Mouse (Mus musculus): Measurements from ENCODE around the gene Slc44a2. TPM values are rescaled to one million over a fixed set of nuclear protein-coding genes. Genes with fewer than 3 reads are reported as not detected.

Gene Slc44a2
- polyA plus RNA-seq, 1 experiment from 2014 or later: 58.6 TPM

GRCm38 (mm10) chr9:21334747-21335146 lies 14.2 kb downstream of the Slc44a2 start:
- no peak for DNase-seq (ENCODE audit: low spot score, missing footprints)

GRCm38 (mm10) chr9:21335391-21335790 lies 14.9 kb downstream of the Slc44a2 start:
- Histone ChIP-seq H3K9ac (ENCODE audit: low read length) (no peak overlapping the region), H3K4me3 (ENCODE audit: low read depth, low read length) (no peak overlapping the region), H3K27me3 (ENCODE audit: control insufficient read depth, insufficient read depth, low read length) (no peaks in the 10 kb centered on the region), H3K36me3 (ENCODE audit: control insufficient read depth, insufficient read depth, low read length) (no peaks in the 10 kb centered on the region), H3K9me3 (ENCODE audit: control insufficient read depth, low read length) (no peaks in the 10 kb centered on the region), H3K4me1 (ENCODE audit: control insufficient read depth, insufficient read depth, low read length) (no peaks in the 10 kb centered on the region), H3K27ac (ENCODE audit: low read depth, low read length) (no peak overlapping the region), H3K4me2 (no peak overlapping the region)
- DNase-seq (ENCODE audit: low spot score, missing footprints) (no peak), ATAC-seq (ENCODE audit: low FRiP score) (no peak)
- 91% methylated on average over 4 of the region's 4 CpGs for WGBS

More at GRCm38 (mm10) chr9:21334747-21335146, 14.2 kb downstream of the Slc44a2 start:
- Histone ChIP-seq H3K4me2 (no peak overlapping the region), H3K27me3 (ENCODE audit: control insufficient read depth, insufficient read depth, low read length) (no peaks in the 10 kb centered on the region), H3K4me1 (ENCODE audit: control insufficient read depth, insufficient read depth, low read length) (no peaks in the 10 kb centered on the region; the same call in 1 of the 2 replicates), H3K36me3 (ENCODE audit: control insufficient read depth, insufficient read depth, low read length) (no peaks in the 10 kb centered on the region), H3K9me3 (ENCODE audit: control insufficient read depth, low read length) (no peaks in the 10 kb centered on the region), H3K4me3 (ENCODE audit: low read depth, low read length) (no peak overlapping the region), H3K27ac (ENCODE audit: low read depth, low read length) (no peak overlapping the region), H3K9ac (ENCODE audit: low read length) (no peak overlapping the region)
- no peak for ATAC-seq (ENCODE audit: low FRiP score)

- H3K4me3 ChIP-seq (ENCODE audit: low read depth, low read length): no peak overlapping the region
- DNase-seq (ENCODE audit: low spot score, missing footprints) (no peak), ATAC-seq (ENCODE audit: low FRiP score) (no peak)
- H3K27me3 ChIP-seq (ENCODE audit: control insufficient read depth, insufficient read depth, low read length): no peaks in the 10 kb centered on the region
- no peak overlapping the region for H3K27ac ChIP-seq (ENCODE audit: low read depth, low read length)
- H3K4me1 ChIP-seq (ENCODE audit: control insufficient read depth, insufficient read depth, low read length): no peaks in the 10 kb centered on the region
- H3K36me3 ChIP-seq (ENCODE audit: control insufficient read depth, insufficient read depth, low read length): no peaks in the 10 kb centered on the region
- H3K4me2 ChIP-seq: no peak overlapping the region
- 86% methylated on average over 8 of the region's 8 CpGs for WGBS
- H3K9ac ChIP-seq (ENCODE audit: low read length): no peak overlapping the region
- no peaks in the 10 kb centered on the region for H3K9me3 ChIP-seq (ENCODE audit: control insufficient read depth, low read length)
Measured at GRCm38 (mm10) chr9:21336491-21336890, 16.0 kb downstream of the Slc44a2 start.

- 17% methylated on average over 20 of the region's 20 CpGs for WGBS
- Histone ChIP-seq H3K27ac (ENCODE audit: low read depth, low read length) (no peak overlapping the region), H3K27me3 (ENCODE audit: control insufficient read depth, insufficient read depth, low read length) (no peaks in the 10 kb centered on the region), H3K4me1 (ENCODE audit: control insufficient read depth, insufficient read depth, low read length) (no peaks in the 10 kb centered on the region), H3K4me2 (no peak overlapping the region), H3K4me3 (ENCODE audit: low read depth, low read length) (no peak overlapping the region), H3K9ac (ENCODE audit: low read length) (peak overlapping the region; percentile 36; the same call in 1 of the 2 replicates), H3K9me3 (ENCODE audit: control insufficient read depth, low read length) (no peaks in the 10 kb centered on the region), H3K36me3 (ENCODE audit: control insufficient read depth, insufficient read depth, low read length) (peaks cover 3% of the 10 kb centered on the region; the same call in 1 of the 2 replicates)
- DNase-seq (ENCODE audit: low spot score, missing footprints): no peak
- no peak for ATAC-seq (ENCODE audit: low FRiP score)
Measured at GRCm38 (mm10) chr9:21337652-21338051, 17.2 kb downstream of the Slc44a2 start.

GRCm38 (mm10) chr9:21340411-21340810 lies 19.9 kb downstream of the Slc44a2 start:
- Histone ChIP-seq H3K36me3 (ENCODE audit: control insufficient read depth, insufficient read depth, low read length) (peaks cover 7% of the 10 kb centered on the region; the same call in 1 of the 2 replicates), H3K4me2 (no peak overlapping the region), H3K9me3 (ENCODE audit: control insufficient read depth, low read length) (no peaks in the 10 kb centered on the region), H3K4me1 (ENCODE audit: control insufficient read depth, insufficient read depth, low read length) (no peaks in the 10 kb centered on the region), H3K27ac (ENCODE audit: low read depth, low read length) (no peak overlapping the region), H3K9ac (ENCODE audit: low read length) (no peak overlapping the region), H3K4me3 (ENCODE audit: low read depth, low read length) (no peak overlapping the region), H3K27me3 (ENCODE audit: control insufficient read depth, insufficient read depth, low read length) (no peaks in the 10 kb centered on the region)
- ATAC-seq (ENCODE audit: low FRiP score): no peak
- DNase-seq (ENCODE audit: low spot score, missing footprints): no peak
- 90% methylated on average over 4 of the region's 4 CpGs for WGBS

GRCm38 (mm10) chr9:21346627-21347365 lies 26.3 kb downstream of the Slc44a2 start:
- WGBS: 70% methylated on average over 16 of the region's 16 CpGs
- Histone ChIP-seq H3K4me1 (ENCODE audit: control insufficient read depth, insufficient read depth, low read length) (no peaks in the 10 kb centered on the region), H3K27me3 (ENCODE audit: control insufficient read depth, insufficient read depth, low read length) (no peaks in the 10 kb centered on the region), H3K4me3 (ENCODE audit: low read depth, low read length) (no peak overlapping the region), H3K36me3 (ENCODE audit: control insufficient read depth, insufficient read depth, low read length) (peaks cover 12% of the 10 kb centered on the region; the same call in 1 of the 2 replicates), H3K9ac (ENCODE audit: low read length) (no peak overlapping the region), H3K27ac (ENCODE audit: low read depth, low read length) (no peak overlapping the region), H3K4me2 (no peak overlapping the region), H3K9me3 (ENCODE audit: control insufficient read depth, low read length) (no peaks in the 10 kb centered on the region)
- no peak for ATAC-seq (ENCODE audit: low FRiP score)
- no peak for DNase-seq (ENCODE audit: low spot score, missing footprints)

- H3K4me2 ChIP-seq: no peak overlapping the region
- H3K36me3 ChIP-seq (ENCODE audit: control insufficient read depth, insufficient read depth, low read length): peaks cover 6% of the 10 kb centered on the region; the same call in 1 of the 2 replicates
- H3K27me3 ChIP-seq (ENCODE audit: control insufficient read depth, insufficient read depth, low read length): no peaks in the 10 kb centered on the region
- H3K4me1 ChIP-seq (ENCODE audit: control insufficient read depth, insufficient read depth, low read length): no peaks in the 10 kb centered on the region
- WGBS: 94% methylated on average over 3 of the region's 3 CpGs
- H3K4me3 ChIP-seq (ENCODE audit: low read depth, low read length): no peak overlapping the region
- H3K9ac ChIP-seq (ENCODE audit: low read length): no peak overlapping the region
- no peak for ATAC-seq (ENCODE audit: low FRiP score)
- DNase-seq (ENCODE audit: low spot score, missing footprints): no peak
- no peaks in the 10 kb centered on the region for H3K9me3 ChIP-seq (ENCODE audit: control insufficient read depth, low read length)
- no peak overlapping the region for H3K27ac ChIP-seq (ENCODE audit: low read depth, low read length)
Measured at GRCm38 (mm10) chr9:21348152-21348551, 27.7 kb downstream of the Slc44a2 start.

GRCm38 (mm10) chr9:21351178-21351577 lies 30.7 kb downstream of the Slc44a2 start:
- no peaks in the 10 kb centered on the region for H3K9me3 ChIP-seq (ENCODE audit: control insufficient read depth, low read length)

GRCm38 (mm10) chr9:21351702-21352377 lies 31.3 kb downstream of the Slc44a2 start:
- ATAC-seq (ENCODE audit: low FRiP score) (no peak), DNase-seq (ENCODE audit: low spot score, missing footprints) (no peak)
- Histone ChIP-seq H3K9me3 (ENCODE audit: control insufficient read depth, low read length) (no peaks in the 10 kb centered on the region), H3K36me3 (ENCODE audit: control insufficient read depth, insufficient read depth, low read length) (peaks cover 6% of the 10 kb centered on the region; the same call in 1 of the 2 replicates), H3K27ac (ENCODE audit: low read depth, low read length) (no peak overlapping the region), H3K4me2 (no peak overlapping the region), H3K4me1 (ENCODE audit: control insufficient read depth, insufficient read depth, low read length) (no peaks in the 10 kb centered on the region), H3K4me3 (ENCODE audit: low read depth, low read length) (no peak overlapping the region), H3K9ac (ENCODE audit: low read length) (no peak overlapping the region), H3K27me3 (ENCODE audit: control insufficient read depth, insufficient read depth, low read length) (no peaks in the 10 kb centered on the region)
- WGBS: 96% methylated on average over 4 of the region's 4 CpGs

More at GRCm38 (mm10) chr9:21351178-21351577, 30.7 kb downstream of the Slc44a2 start:
- Histone ChIP-seq H3K4me3 (ENCODE audit: low read depth, low read length) (no peak overlapping the region), H3K4me1 (ENCODE audit: control insufficient read depth, insufficient read depth, low read length) (no peaks in the 10 kb centered on the region), H3K9ac (ENCODE audit: low read length) (no peak overlapping the region), H3K36me3 (ENCODE audit: control insufficient read depth, insufficient read depth, low read length) (peaks cover 6% of the 10 kb centered on the region; the same call in 1 of the 2 replicates), H3K27me3 (ENCODE audit: control insufficient read depth, insufficient read depth, low read length) (no peaks in the 10 kb centered on the region), H3K4me2 (no peak overlapping the region), H3K27ac (ENCODE audit: low read depth, low read length) (no peak overlapping the region)
- DNase-seq (ENCODE audit: low spot score, missing footprints) (no peak), ATAC-seq (ENCODE audit: low FRiP score) (no peak)
- WGBS: 92% methylated on average over 7 of the region's 7 CpGs
